Mouse (Mus musculus) kidney, embryonic 14.5 days (tissue): ENCODE data around the gene Wnt9b. TPM values are rescaled to one million over a fixed set of nuclear protein-coding genes. Genes with fewer than 3 reads are reported as not detected.
A peak's percentile ranks its signal among the peaks of the same experiment; 100 is the strongest.

Experiments used
- ATAC-seq: fragments of 200-750 bp; cut with Nextera tagmentation; 2 replicates; pipeline ENCODE4 v1.8.0; 2017; ENCODE audit warnings: moderate number of reproducible peaks, mild to moderate bottlenecking, moderate TSS enrichment, moderate library complexity; ENCODE audit not compliant: low FRiP score, low TSS enrichment
- H3K27ac ChIP-seq: fragments of 300-500 bp; sonication (generic); 2 replicates; pipeline ENCODE4 v1.5.1; 2014; ENCODE audit warnings: low read depth, mild to moderate bottlenecking, low read length, moderate library complexity, mixed read lengths
- H3K27me3 ChIP-seq: fragments of 300-500 bp; sonication (generic); 2 replicates; pipeline ENCODE4 v1.6.1; 2014; ENCODE audit warnings: mild to moderate bottlenecking, low read length; ENCODE audit not compliant: control insufficient read depth, insufficient read depth
- H3K36me3 ChIP-seq: fragments of 300-500 bp; sonication (generic); 2 replicates; pipeline ENCODE4 v1.6.1; 2014; ENCODE audit warnings: low read length, mixed read lengths; ENCODE audit not compliant: control insufficient read depth, insufficient read depth
- H3K4me1 ChIP-seq: fragments of 300-500 bp; sonication (generic); 2 replicates; pipeline ENCODE4 v1.6.1; 2014; ENCODE audit warnings: low read length, mixed read lengths; ENCODE audit not compliant: control insufficient read depth, insufficient read depth
- H3K4me2 ChIP-seq: fragments of 300-500 bp; sonication (generic); replicated peaks from 2 replicates; pipeline ENCODE4 v1.6.1; 2014; ENCODE audit warnings: low read depth, mild to moderate bottlenecking, low read length
- H3K4me3 ChIP-seq: fragments of 300-500 bp; sonication (generic); 2 replicates; pipeline ENCODE4 v1.5.1; 2014; ENCODE audit warnings: mild to moderate bottlenecking, low read length
- H3K9ac ChIP-seq: fragments of 300-500 bp; sonication (generic); 2 replicates; pipeline ENCODE4 v1.6.1; 2014; ENCODE audit warnings: low read depth, mild to moderate bottlenecking, low read length, moderate library complexity
- H3K9me3 ChIP-seq: fragments of 300-500 bp; sonication (generic); 2 replicates; pipeline ENCODE4 v1.6.1; 2016; ENCODE audit warnings: low read length; ENCODE audit not compliant: control insufficient read depth
- WGBS: fragments of 180-500 bp; shearing (Covaris S2); extraction: QIAGEN DNeasy Blood & Tissue Kit; methylation state at CpG from one replicate; pipeline ENCODE4 v1.1.7; 2014; 5-methylcytosine and 5-hydroxymethylcytosine counted together
- polyA plus RNA-seq: library from polyadenylated mRNA; unstranded; fragments of >200 nt; fragmentation: Nextera tagmentation; extraction: Ambion mirVana; gene quantifications from 2 replicates; pipeline ENCODE4 v1.2.1, GENCODE M21; 2014

Wnt9b gene
- polyA plus RNA-seq, 1 experiment from 2014 or later = 8.4 TPM

DNA sequence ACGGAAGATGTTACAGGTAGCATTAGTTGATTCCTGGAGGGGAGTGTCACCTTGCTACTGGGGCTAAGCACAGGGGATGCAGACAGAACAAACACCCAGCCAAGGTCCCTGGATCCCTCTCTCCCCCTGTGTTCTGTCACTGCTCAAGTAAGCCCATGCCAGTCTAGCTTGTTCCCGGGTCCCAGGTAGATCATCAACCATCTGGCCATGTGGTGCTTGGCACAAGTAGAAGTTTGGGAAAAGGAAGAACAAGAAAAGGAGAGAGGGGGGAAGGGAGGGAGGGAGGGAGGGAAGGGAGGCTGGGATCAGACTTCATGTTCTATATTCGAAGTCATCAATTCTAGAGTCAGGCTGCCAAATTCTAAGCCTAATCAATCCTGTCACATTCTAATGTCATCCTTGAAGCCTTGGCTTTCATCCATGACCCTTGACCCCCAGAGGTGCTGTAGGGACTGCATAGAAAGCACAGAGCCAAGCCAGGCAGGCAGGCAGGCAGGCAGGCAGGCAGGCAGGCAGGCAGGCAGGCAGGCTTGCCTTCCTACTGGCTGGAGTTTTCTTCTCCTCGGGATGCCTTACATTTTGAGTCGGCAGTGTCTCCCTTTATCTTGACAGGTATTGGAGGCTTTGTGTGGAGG, 15.1 kb downstream of the Wnt9b start:
- Histone ChIP-seq H3K9me3 (no peaks in the 10 kb centered on the region), H3K27me3 (peaks cover 10% of the 10 kb centered on the region), H3K9ac (no peak overlapping the region), H3K27ac (peak overlapping the region; percentile 51; the same call in 1 of the 2 replicates), H3K36me3 (no peaks in the 10 kb centered on the region), H3K4me1 (peaks cover 11% of the 10 kb centered on the region; the same call in 1 of the 2 replicates), H3K4me3 (no peak overlapping the region), H3K4me2 (no peak overlapping the region)
- no peak for ATAC-seq
- 68% methylated on average over 5 of the region's 5 CpGs for WGBS

- no peak for ATAC-seq
- Histone ChIP-seq H3K4me3 (no peak overlapping the region), H3K9me3 (no peaks in the 10 kb centered on the region), H3K9ac (no peak overlapping the region), H3K4me1 (peaks cover 11% of the 10 kb centered on the region; the same call in 1 of the 2 replicates), H3K36me3 (no peaks in the 10 kb centered on the region), H3K27ac (peak overlapping the region; percentile 51; the same call in 1 of the 2 replicates), H3K4me2 (no peak overlapping the region), H3K27me3 (peaks cover 14% of the 10 kb centered on the region)
- WGBS = 82% methylated on average over 2 of the region's 2 CpGs
Observed at GRCm38 (mm10) chr11:103733961-103734360, 15.7 kb downstream of the Wnt9b start.

DNA sequence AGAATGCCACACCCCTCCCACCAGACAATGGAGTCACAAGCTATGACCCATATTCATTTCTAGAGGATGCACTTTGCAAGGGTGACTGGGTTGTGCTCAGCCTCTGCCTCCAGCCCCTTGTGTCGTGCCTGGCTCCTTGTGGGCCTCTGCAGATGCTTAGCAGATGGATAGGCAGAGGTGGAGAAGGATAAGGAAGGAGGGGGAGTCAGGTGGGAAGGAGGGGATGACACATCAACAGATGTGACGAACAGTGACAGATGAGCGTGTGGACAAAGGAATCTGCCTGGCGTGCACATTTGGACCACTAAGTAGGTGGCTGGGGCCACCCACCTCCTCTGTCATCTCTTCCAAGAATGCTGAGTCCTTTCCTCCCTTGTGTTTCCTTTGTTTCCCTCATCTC, 16.6 kb downstream of the Wnt9b start:
- Histone ChIP-seq H3K27ac (no peak overlapping the region), H3K9me3 (no peaks in the 10 kb centered on the region), H3K4me2 (no peak overlapping the region), H3K4me3 (no peak overlapping the region), H3K27me3 (peaks cover 14% of the 10 kb centered on the region), H3K4me1 (peaks cover 11% of the 10 kb centered on the region; the same call in 1 of the 2 replicates), H3K36me3 (no peaks in the 10 kb centered on the region), H3K9ac (no peak overlapping the region)
- no peak for ATAC-seq
- WGBS = 67% methylated on average over 4 of the region's 4 CpGs

DNA sequence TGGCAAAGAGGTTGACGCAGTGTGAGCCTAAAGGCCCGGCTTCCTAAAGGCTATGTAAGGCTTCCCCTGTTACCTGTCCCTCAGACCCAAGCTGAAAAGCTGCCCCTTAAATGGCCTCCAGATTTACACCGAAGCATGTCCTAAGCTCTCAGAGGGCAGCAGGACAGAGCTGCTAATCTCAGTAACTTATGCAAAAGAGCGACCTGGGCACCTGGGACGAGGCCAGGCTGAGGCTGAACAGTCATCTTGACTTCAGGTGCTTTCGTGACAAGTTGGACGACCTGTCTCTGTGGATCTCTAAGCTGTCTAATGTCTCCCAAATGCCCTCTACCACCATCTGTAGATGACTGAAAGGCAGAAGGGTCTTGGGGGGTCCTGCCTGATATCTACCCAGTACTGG, 17.3 kb downstream of the Wnt9b start:
- no peaks in the 10 kb centered on the region for H3K9me3 ChIP-seq
- ATAC-seq = no peak
- peaks cover 8% of the 10 kb centered on the region; the same call in 1 of the 2 replicates for H3K4me1 ChIP-seq
- peaks cover 14% of the 10 kb centered on the region for H3K27me3 ChIP-seq
- no peak overlapping the region for H3K4me2 ChIP-seq
- H3K36me3 ChIP-seq = no peaks in the 10 kb centered on the region
- H3K9ac ChIP-seq = no peak overlapping the region
- 88% methylated on average over 7 of the region's 7 CpGs for WGBS
- H3K27ac ChIP-seq = no peak overlapping the region
- H3K4me3 ChIP-seq = no peak overlapping the region

DNA sequence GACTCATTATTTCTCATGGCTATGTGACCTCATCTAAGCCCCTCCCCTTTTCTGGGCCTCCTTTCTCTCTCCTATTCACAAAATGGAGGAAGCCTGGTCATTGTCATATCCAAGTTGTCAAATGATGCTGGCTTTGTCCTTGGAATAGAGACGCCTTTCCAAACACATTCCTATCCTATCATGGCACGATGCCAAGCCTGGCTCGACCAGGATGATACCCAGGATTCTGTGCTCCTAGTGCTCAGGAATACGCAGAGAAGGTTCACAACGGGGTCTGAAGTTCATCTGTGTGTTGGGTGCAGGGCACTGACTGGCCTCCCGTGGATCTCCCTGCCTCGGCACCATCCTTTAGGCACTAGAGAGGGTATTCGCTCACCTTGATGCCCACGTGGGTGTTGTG, 18.0 kb downstream of the Wnt9b start:
- H3K9me3 ChIP-seq = no peaks in the 10 kb centered on the region
- no peak overlapping the region for H3K27ac ChIP-seq
- H3K4me2 ChIP-seq = no peak overlapping the region
- 0 out of 2 replicates have a peak, but pooled peaks cover 5% of the 10 kb centered on the region for H3K4me1 ChIP-seq
- peaks cover 14% of the 10 kb centered on the region for H3K27me3 ChIP-seq
- no peak overlapping the region for H3K9ac ChIP-seq
- no peak overlapping the region for H3K4me3 ChIP-seq
- H3K36me3 ChIP-seq = no peaks in the 10 kb centered on the region
- 84% methylated on average over 9 of the region's 9 CpGs for WGBS
- ATAC-seq = no peak

GRCm38 (mm10) chr11:103729282-103729985, 20.2 kb downstream of the Wnt9b start:
- ATAC-seq = no peak
- H3K4me2 ChIP-seq = no peak overlapping the region
- H3K27ac ChIP-seq = no peak overlapping the region
- H3K4me1 ChIP-seq = 0 out of 2 replicates have a peak, but pooled peaks cover 5% of the 10 kb centered on the region
- WGBS = 72% methylated on average over 9 of the region's 9 CpGs
- no peaks in the 10 kb centered on the region; the same call in 1 of the 2 replicates for H3K9me3 ChIP-seq
- no peak overlapping the region for H3K4me3 ChIP-seq
- peaks cover 14% of the 10 kb centered on the region for H3K27me3 ChIP-seq
- no peak overlapping the region for H3K9ac ChIP-seq
- H3K36me3 ChIP-seq = no peaks in the 10 kb centered on the region

- no peak overlapping the region for H3K9ac ChIP-seq
- no peak overlapping the region for H3K4me3 ChIP-seq
- ATAC-seq = no peak
- H3K36me3 ChIP-seq = no peaks in the 10 kb centered on the region
- no peak overlapping the region for H3K4me2 ChIP-seq
- H3K9me3 ChIP-seq = no peaks in the 10 kb centered on the region; the same call in 1 of the 2 replicates
- H3K27me3 ChIP-seq = peaks cover 2% of the 10 kb centered on the region; the same call in 1 of the 2 replicates
- peaks cover 7% of the 10 kb centered on the region for H3K4me1 ChIP-seq
- no peak overlapping the region for H3K27ac ChIP-seq
- WGBS = 62% methylated on average over 11 of the region's 11 CpGs
Observed at GRCm38 (mm10) chr11:103724331-103724771, 25.3 kb downstream of the Wnt9b start.

DNA sequence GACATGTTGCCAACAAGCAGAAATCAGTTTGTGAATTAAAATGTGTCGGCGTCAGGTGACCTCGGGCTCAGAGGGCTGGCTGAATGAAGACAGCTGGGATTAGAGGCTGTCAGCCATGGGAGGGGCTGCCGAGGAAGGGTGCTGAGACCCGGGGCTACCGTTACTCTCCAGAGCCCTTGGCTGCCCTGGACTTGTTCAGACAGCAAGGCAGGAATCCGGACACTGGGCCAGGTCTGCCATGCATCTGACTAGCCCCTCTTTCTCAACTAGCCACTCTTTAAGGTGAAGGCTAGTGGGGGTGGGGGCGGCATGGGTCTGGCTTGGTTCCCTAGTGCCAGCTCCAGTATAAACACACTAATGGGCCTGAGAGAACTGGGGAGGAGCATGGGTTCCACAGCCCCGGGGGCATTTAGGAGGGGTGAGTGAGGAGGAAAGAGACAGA, 27.6 kb downstream of the Wnt9b start:
- Histone ChIP-seq H3K4me2 (peak overlapping the region; percentile 39), H3K27ac (no peak overlapping the region; the same call in 1 of the 2 replicates), H3K4me1 (peaks cover 7% of the 10 kb centered on the region), H3K27me3 (no peaks in the 10 kb centered on the region), H3K9ac (peak overlapping the region; percentile 28; the same call in 1 of the 2 replicates), H3K4me3 (peak overlapping the region; percentile 17; the same call in 1 of the 2 replicates), H3K36me3 (no peaks in the 10 kb centered on the region), H3K9me3 (no peaks in the 10 kb centered on the region; the same call in 1 of the 2 replicates)
- ATAC-seq = peak; percentile 71
- WGBS = 11% methylated on average over 9 of the region's 9 CpGs
